Mouse (Mus musculus): ENCODE data around the gene Ppt1. TPM values are rescaled to one million over a fixed set of nuclear protein-coding genes. Genes with fewer than 3 reads are reported as not detected.

The Ppt1 gene
- total RNA-seq (2023) = 44.4 and 44.5 TPM in 2 replicates

DNA sequence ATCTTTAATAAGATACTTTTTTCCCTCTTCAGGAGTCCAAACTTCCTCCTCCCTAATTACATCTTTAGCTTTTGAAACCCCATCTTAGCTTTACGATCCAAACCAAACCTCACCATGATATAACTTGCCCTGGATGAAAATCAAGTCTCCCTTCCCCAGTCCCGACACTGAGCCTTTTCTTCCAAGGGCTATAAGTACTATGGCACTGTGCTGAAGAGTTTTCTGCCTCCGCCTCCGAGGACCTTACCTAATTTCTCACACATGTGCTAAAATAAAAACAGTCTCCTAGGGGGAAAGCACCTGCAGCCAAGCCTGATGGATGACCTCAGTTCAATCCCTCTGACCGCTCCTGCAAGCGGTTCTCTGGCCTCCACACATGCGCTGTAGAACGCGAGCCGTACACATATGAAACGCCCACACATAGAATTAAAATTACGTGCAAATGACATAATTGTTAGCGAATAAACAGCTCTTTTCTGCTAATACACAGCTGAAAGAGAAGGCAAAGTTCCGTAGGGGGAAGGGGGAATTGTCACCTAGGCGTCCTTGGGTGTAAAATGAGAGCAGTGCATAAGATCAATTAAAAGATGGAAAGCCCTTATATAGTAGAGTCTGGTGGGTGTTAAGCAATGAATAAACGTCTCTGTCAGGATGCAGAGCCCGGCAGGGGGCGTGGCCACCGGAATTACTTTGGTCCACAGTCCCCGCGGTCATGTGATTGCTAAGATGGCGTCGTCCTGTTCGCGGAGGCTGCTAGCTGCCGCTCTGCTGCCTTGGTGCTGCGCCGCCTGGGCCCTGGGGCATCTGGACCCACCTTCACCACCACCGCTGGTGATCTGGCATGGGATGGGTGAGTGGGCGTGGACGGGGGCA, at the start of gene Ppt1:
TSS of gene Ppt1 (plus strand) at position 713 of the 873 bp plus-strand sequence.

DNA sequence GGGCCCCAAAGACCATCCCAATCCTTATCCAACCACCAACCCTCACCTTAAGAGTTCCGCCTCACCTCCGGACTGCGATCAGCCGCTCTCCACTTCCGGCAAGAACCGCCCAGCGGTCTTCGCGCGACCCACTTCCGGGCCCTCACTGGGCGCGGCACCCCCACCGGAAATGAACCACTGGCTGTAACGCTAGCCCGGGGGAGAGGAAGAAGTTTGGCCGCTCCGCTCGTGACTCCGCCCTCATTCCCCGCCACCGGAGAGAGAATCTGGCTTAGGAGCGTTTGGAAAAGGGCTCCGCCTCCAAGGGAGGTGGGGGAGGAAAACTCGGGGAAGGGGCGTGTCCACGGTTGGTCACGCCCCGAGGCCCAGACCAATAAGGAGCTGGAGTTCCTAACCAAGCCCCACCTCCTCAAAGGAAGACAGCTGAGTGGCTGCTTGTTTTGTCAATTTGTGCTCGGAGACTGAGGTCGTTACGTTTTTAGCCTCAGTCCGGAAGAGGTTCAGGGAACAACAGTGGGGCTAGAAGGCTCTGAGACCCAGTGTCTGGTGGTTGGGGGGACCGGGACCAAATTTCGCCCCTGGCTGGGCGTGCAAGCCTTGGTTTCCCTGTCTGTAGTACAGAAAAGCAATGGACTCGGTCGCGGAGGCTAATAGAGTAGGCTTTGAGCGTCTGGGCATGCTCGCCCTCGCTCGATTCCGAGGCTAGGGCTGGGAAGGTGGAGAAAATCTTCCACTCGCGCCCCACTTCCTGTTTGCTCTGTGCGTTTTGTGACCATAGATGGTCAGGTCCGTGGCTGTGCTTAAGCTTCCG, 49.9 kb downstream of the Ppt1 start, which contains the start of gene Cap1:
TSS of gene Cap1 (minus strand) at position 289 of the 811 bp plus-strand sequence.

Other genes starting within 250 kb of the Ppt1 start
- gene 9530002B09Rik, start 147.0 kb upstream of the Ppt1 start, total RNA-seq (2023) = not detected in 2 replicates
- gene Cap1, start 49.8 kb downstream of the Ppt1 start, total RNA-seq (2023) = 933 and 982 TPM in 2 replicates
- gene Mfsd2a, start 124.9 kb downstream of the Ppt1 start, total RNA-seq (2023) = 0.25 TPM in 1 of 2 replicates, not detected in the other
- 0.60 and 1.00 TPM in 2 replicates for gene Mycl, start 159.4 kb downstream of the Ppt1 start, total RNA-seq (2023)
- gene Trit1, start 180.4 kb downstream of the Ppt1 start, total RNA-seq (2023) = 4.1 and 7.0 TPM in 2 replicates